Mouse (Mus musculus) retina, postnatal 1 day (tissue): ENCODE measurements at regions not wholly inside any gene's neighbourhood (a gene's known extent, or its start where the extent isn't known, plus 50 kb on each side); places are given as distances from the start of the nearest gene placed in this dataset.

ENCODE experiments used
- DNase-seq: peaks from one replicate; pipeline ENCODE4 v3.0.0-alpha.2; 2012

DNA sequence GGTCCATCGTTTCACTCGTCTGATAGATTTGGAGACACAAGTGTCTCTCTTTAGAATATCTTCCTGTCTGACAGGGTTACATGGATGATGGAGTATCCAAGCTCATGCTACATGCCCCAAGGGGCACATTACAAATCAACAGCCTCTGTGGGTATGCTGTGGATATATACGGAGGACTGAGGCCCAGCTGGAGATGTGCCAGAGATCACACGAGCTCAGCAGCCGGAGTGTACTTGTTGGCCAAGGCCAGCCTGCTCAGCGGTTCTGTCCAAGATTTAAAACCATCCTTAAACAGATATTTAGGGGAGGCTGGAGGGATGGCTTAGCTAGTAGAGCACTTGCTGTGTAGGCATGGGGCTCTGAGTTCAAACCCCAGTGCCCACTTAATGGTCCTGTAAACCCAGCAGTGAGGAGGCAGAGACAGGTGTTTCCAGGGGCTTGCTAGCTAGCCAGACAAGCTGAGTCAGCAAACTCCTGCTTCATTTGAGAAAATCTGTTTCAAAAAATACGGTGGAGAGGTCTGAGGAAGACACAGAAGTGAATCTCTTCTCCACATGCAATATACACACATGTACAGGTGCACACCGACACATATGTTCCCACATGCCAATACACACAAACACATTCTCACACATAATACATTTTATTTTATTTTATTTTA, 85.6 kb upstream of the Aldh1b1 start:
- peak; percentile 42 for DNase-seq

DNA sequence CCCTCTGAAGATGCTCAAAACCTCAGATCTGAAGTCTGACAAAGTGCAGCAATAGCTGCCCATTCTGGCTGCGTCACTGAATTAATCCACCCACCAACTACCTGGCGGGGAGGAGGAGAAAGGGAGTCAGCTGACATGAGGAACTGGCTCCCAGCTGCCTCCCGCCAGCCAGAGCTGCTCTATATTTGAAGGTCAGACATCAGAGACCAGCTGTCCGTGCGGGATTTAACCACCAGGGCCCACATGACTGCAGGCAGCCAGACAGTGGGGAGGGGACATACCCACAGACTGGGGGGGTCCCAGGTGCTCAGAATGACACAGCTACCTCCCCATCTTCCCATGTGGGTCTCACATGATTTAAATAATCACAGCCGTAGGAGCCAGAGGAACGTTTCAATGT, 94.8 kb upstream of the Aldh1b1 start:
- peak; percentile 27 for DNase-seq

DNA sequence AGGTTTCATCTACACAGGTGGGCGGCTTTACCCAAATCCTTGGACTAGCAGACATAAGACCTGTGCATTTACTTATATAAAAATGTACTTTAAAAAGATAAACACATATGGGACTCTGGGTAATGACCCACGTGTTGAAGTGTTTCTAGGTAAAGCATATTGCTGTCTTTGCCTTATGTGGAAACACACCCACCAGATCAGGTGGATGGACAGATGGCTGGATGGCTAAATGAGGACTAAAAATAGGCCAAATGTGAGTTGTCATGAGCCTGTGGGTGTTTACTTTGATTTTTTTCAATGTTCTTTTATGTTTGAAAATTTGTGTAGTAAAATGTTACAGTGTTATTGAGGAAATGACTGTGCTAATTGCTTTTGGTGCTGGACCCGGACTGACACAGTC, 99.2 kb upstream of the Aldh1b1 start:
- no peak for DNase-seq

DNA sequence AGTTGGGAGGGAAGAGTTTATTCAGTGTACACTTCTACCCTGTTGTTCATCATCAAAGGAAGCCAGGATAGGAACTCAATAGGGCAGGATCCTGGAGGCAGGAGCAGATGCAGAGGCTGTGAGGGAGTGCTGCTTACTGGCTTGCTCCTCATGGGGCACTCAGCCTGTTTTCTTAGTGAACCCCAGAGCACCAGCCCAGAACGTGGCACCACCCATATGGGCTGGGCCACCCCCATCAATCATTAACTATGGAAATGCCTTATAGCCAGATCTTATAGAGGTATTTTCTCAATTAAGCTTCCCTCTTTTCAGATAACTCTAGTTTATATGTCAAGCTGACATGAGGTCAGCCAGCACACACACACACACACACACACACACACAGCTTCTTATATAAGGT, 103.6 kb upstream of the Aldh1b1 start:
- DNase-seq, result no peak

DNA sequence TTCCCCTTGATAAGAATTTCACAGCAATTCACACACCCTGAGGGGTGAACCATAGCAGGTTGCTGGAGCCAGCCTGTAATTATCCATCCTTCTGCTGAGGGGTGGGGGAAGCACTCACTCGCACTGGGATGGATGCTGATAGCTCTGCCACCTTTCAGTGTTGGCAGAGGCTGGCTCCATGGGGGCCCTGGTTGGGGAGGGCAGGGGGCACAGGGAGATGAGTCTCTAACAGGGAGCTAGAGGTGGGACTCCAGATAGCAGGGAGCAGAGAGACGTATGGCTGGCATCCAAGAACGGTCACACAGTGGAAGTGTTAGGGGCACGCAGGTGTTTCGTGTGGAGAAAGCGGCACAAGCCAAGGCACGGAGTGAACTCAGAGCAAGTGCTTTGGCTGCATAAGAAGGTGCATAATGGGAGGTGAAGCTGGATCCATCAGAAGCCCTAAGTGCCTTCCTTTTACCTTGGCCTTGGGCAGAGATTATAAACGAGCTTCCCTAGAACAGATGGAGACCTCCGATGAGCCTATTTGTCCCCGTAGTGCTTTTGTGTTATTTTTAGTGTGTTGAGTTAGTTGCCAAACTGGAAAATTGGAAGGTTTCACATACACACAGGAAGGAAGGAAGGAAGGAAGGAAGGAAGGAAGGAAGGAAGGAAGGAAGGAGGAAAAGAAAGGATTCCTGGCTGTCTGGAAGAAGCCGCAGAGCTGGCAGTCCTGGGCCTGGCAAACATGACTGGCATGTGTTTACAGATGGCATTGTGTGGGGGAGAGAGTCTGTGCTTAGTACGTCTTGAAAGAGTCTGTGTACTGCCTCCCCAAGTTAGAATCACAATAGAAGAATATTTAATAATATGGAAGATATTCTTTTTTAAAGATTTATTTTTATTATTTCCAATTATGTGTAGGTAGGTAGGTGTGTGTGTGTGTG, 108.6 kb upstream of the Aldh1b1 start:
- peak; percentile 47 for DNase-seq

DNA sequence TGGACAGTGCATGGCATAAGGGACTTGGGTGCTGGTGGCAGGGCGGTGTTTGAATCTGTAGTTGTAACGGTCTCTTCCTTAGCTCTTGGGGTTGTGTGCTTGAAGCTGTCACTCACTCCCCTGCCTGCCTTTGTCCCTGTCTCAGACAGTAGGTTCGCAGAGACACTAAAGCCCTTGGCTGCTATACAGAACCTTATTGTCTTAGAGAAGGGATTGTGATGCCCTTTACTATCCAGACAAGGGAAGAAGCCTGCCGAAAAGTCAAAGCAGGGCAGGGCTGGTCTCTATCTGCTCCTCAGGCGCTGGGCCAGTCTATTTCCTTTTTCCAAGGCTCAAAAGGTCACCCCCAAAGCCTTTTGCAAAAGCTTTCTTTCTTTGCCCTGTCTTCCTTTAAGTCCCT, 109.2 kb upstream of the Aldh1b1 start:
- DNase-seq, result no peak

DNA sequence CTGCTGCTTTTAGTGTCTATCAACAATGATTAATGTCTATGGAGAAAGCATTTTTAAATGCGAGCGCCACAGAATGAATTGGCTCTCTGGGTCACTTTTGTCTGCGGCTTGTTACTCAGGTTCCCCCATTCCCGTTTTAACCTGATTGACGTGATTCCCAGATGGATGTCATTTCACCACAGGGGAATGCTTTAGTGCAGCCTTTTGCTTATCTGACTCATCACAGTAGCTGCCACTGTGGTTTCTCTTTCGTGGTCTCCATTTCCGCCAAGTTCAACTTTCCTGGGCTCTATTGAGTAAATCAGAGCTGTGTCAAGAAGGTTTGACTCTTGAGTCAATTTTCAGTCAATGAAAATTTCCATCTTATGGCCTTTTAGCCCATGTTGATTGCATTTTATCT, 110.6 kb upstream of the Aldh1b1 start:
- DNase-seq, result no peak

DNA sequence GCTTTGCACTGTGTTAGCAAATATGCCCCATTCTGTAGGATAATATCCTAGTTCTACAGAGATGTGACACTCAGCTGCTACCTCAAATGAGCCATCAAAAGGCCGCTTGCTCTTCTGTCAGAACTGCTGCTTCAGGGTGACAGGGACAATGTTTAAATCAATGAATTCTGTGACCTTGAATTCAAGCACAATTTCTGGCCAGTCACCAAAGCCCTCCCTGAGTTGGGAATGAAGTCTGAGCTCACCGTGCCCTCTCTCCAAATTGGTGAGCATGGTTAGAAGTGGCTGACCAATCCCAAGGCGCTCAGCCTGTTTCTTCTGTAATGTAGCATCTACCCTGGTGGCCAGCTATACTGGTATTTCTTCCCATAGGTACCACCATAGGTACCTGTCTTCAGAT, 113.8 kb upstream of the Aldh1b1 start:
- DNase-seq, result no peak

DNA sequence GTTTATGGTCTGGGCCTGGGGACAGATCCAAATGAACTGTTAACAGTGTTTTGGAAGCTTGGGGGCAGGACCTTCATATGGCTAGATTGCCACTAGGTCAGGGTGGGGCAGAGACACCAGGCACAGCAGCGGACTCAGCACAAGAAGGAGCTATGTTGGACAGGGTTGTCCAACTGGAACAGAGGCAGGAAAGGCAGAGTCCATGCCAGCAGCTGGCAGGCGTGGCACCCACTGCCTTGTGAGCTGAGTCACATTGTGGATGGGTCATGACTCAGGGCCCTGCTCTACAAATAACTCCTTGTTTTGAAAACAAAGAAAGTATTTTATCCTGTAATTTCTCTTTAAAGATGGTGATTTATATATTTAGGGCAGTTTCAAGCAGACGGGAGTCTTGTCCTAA, 115.6 kb upstream of the Aldh1b1 start:
- DNase-seq, result no peak

DNA sequence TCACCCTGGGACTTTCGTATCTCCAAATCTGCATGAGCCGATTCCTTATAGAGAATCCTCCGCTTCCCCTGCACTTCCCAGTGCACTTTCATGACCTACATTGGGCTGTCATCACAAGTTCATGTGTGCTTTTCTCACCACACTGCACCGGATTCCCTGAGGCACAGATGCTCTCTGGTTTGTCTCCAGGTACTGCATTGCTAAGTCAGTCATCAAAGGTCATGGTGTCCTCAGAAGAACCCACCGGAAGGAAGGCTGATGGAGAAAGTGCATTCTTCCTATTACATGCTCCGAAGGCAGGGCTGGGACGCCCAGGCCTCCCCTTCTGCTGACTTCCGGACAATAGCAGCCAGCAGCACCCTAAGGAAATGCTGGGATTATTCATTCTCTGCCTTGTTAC, 116.1 kb upstream of the Aldh1b1 start:
- peak; percentile 61 for DNase-seq

DNA sequence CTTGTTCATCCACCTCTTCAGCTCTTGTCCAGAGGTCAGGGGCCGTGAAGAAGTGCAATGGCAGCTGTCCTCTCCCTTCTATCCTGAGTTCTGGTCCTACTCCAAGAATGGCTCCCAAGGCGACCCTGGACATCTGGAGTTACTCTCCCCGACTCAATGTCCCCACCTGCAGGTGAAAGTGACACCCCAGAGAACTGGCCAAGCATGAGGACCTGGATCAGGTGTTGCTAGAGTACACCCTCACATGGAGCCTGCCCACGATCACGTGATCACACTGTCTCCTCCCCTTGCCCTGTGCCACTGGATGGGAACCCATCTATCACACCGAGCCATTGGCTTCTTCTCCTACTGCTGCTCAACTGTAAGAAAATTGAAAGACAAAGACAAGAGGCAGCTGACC, 122.7 kb upstream of the Aldh1b1 start:
- no peak for DNase-seq

DNA sequence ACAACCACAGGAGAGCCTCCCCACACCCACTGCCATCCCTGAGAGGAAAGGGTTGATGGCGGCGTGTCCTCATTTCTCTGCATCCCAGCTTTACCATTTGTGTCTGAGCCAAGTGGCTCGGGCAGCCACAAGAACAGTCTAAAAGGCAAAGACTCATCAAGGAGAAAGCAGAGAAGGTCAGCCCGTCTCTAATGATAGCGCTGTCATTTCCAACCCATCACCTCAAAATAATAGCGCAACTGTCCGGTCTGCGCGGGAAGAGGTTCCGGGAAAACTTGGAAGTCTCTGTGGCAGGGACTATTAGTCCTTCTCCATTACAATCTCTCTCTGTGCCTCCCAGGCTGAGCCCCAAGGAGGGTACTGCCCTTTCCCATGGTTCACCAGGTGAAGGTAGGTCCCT, 124.5 kb upstream of the Aldh1b1 start:
- DNase-seq, result peak; percentile 81

DNA sequence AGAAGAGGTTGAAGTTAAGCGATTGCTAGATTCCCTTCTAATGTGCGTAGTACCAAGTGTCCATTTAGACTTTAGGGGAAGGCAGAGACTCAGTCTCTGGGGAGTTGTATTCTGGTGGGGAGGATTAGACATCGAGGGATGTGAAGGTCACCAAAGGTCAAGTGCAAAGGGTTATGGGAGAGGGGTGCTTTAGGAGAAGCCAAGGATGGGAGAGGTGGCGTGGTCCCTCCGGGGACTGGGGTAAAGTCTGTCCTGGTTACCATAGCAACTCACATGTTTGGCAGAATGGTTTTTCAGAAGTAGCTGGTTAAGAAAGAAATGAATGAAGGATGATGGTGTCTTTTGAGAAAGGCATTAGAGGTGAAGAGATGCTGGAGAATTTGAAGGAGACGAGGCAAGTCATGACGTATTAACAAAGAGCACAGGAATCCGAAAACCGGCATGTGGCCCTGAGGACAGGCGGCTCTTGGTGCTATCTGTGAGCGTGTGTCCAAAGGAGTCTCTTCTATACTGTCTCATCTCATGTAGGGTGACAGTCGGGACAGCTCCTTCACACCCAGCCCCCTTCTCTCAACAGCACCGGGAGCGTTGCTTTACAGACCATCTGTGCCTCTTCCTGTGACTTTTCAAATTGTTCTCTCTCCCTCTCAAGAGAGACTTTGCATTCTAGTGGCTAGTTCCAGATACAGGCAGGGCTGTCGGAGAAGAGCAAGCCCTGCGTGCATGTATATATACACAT, 125.6 kb upstream of the Aldh1b1 start:
- DNase-seq, result peak; percentile 34

DNA sequence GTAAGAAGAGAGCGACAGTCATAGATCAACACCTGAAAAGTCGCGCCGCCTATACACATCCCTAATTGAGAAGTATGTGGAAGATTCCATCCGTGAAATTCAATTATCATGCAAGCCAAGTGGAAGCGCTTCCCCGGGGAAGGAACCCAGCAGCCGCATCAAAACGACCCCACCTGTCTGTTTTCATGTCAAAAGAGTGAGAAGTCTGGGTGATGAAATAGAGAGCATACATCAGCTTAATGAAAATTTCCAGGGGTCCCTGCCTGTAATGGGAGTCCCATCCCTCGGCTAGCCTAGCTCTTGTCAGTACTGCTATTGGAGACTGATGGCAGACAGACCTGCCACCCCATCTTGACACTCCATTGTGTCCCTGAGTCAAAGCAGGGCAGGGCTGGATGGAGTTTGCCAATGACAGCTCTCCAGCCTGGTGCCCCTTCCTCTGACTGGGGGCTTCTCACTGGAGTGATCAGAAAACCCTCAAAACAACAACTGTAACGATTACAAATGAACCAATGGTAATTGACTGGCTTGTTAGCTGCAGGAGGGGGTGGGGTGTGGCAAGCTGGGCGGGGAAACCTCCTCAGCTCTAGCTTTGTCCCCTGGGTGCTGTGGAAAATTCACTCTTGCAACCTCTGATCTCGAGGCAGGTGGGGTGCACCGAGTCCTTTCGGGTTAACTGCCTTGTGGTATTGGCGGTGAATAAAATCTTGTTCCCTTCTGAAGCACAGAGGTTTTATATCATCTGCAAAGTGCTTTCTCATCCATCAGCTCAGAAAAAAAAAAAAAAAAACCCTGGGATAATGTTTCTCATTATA, 126.4 kb upstream of the Aldh1b1 start:
- DNase-seq, result peak; percentile 49

DNA sequence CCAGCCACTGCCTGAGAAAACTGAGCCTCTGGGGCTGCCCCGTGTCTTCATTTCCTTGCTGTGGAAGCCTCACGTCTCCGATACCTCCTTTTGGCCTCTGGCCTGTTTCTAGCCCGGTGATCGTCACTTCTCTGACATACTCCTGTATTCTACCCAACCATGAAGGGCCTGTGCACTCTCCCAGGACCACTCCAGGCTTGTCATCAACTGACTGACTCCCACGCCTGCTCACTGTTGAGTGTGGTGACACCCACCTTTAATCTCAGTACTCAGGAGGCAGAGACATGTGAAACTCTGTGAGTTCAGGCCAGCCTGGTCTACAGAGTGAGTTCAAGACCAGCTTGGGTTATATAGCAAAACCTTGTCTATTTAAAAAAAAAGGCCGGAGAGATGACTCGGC, 132.1 kb upstream of the Shb start:
- DNase-seq, result no peak

DNA sequence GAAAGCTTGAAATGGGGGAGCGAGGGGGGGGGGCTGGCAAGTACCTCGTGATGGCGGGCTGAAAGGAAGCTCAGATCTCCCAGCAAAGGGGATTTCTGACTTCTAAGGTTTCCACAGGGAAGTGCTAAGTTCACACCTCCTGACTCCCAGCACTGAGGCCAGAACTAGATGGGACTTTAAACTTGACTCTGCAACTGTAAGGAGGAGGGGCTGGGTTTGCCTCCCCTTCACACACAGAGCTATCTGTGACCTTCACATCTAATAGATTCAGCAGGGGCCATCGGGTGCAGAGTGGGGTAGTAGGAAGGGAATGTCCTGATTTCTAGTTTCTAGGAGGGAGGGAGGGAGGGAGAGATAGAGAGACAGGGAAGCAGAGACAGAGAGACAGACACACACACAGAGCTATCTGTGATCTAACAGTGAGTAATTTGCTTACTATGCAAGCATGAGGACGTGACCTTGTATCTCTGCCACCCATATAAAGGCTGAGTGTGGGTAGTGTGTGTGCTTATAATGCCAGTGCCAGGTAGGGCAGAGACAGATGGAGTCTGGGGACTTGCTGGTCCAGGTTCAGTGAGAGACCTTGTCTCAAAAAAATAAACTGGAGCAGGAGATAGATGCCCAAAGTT, 125.2 kb upstream of the Shb start:
- DNase-seq, result no peak

DNA sequence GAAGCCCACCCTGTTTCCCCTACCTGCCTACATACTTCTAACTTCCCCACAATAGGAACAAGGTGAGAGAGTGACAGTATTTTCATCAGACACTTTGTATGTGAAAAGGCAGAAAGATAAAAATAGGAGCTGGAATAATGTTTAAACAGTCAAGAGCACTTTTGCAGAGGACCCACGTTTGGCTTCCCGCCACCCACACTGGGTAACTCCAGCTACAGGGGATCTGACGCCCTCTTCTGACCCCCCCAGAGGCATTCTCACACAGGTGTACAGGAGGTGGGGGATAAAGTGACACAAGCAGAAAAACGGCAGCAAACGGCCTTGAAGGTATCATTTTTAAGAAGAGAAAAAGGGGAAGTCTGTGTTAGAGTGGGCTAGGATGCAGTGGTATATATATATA, 123.5 kb upstream of the Shb start:
- no peak for DNase-seq

DNA sequence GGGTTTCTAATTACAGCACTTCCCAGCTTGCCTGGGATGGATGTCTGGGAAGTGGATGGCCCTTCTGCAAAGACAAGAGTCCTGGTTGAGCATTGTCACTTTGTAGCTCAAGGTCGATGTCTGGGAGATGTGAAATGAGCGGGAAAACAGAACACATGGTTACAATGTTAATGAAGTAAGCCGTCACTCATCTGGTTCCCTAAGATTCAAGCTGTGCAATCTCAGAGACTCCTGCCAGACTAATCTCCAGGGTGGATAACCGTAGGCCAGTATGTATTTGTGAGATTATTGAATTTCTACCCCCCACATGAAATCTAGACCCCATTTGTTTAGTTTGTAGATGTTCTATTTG, 122.5 kb upstream of the Shb start:
- no peak for DNase-seq

DNA sequence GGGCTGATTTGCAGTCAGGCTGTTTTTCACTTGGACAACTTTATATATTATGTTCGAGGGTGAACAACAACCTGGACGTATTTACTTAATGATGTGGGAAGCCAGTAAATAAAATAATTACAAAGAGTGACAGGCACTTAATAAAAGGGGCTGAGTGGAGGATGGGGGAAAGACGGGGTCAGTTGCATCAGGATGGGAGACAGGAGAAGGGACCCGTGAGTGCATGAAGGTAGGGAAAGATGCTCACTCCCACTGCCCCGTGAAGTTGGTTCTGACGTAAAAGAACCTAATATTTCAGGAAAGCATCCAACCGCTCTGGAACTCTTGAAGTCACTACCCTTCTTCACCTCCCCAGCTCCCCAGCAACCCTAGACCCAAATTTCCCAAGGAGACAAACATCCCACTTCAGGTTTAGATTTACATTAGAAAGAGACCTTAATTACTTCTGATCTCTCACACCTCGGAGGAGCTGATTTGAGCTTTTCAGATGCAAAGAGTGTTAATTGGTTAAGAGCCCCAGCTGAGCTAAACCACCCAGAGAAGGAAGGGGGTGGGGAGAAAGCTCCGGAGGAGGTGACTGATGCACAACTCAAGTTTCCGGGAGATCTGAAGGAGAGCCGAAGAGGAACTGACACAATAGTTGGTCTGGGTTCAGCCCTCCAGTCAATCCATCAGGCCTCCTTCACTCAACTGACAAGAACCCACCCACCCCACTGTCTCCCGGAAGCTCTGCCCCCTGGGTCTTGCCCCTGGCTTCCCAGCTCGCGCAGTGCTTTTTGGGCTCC, 121.9 kb upstream of the Shb start:
- DNase-seq, result peak; percentile 56

DNA sequence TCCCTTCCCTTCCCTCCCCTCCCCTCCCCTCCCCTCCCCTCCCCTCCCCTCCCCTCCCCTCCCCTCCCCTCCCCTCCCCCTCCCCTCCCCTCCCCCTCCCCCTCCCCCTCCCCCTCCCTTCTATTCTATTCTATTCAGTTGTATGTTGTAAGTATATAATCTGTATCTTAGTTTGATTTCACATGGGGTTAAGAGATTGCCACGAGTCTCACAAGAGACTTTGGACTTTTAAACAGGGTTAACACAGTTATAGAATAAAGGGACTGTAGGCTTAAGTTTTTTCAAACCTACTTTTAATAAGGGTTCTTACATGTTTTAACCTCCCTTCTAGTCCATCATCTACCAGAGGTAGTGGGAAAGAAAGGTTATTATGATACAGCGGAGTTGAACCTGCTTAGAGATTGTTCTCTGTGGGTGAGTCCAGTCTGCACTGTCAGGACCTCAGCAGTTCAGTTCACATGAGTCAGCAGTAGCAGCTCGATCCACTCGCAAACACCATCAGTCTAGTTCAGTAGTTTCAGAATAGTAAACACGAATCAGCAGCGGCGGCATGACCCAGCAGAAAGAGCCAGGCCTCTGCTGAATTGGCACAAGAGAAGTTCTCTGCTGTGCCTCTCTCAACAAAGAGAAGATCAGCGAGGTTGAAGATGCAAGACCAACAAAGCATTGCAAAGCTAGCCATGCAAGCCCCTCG, 116.8 kb upstream of the Shb start:
- DNase-seq, result no peak

DNA sequence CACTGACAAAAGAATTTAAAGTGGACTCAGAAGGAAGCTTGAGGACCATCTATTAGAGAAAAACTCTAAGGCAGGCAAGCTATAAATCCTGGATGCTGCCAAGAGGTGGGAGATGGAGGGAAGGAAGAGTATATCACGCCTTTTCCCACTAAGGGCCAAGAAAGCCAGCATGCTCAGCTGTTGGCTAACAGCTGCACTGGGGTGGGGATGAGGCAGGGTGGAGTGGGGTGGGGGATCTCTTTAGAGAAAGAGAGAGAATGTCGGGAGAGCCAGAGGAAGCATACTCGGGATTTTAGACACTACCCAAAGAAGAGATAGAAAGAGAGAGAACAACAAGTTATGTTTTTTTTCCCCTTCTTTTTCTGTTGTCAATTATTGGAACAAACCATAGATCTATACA, 115.2 kb upstream of the Shb start:
- no peak for DNase-seq
